Mouse (Mus musculus) neural tube, embryonic 12.5 days (tissue): ENCODE measurements around the gene Kif13a. TPM values are rescaled to one million over a fixed set of nuclear protein-coding genes. Genes with fewer than 3 reads are reported as not detected.

Experiments used
- ATAC-seq: fragments of 200-750 bp; cut with Nextera tagmentation; 2 replicates; pipeline ENCODE4 v1.8.0; 2017; ENCODE audit warnings: low read depth, mild to moderate bottlenecking, moderate TSS enrichment, moderate library complexity; ENCODE audit not compliant: low FRiP score
- H3K27ac ChIP-seq: fragments of 300-500 bp; sonication (generic); 2 replicates; pipeline ENCODE4 v1.5.1; 2016
- H3K27me3 ChIP-seq: fragments of 300-500 bp; sonication (generic); replicated peaks from 2 replicates; pipeline ENCODE4 v1.6.1; 2016; ENCODE audit warnings: mild to moderate bottlenecking
- H3K36me3 ChIP-seq: fragments of 300-500 bp; sonication (generic); 2 replicates; pipeline ENCODE4 v1.6.1; 2016; ENCODE audit warnings: mild to moderate bottlenecking
- H3K4me1 ChIP-seq: fragments of 300-500 bp; sonication (generic); 2 replicates; pipeline ENCODE4 v1.6.1; 2016
- H3K4me2 ChIP-seq: fragments of 300-500 bp; sonication (generic); replicated peaks from 2 replicates; pipeline ENCODE4 v1.6.1; 2016; ENCODE audit warnings: mild to moderate bottlenecking
- H3K4me3 ChIP-seq: fragments of 300-500 bp; sonication (generic); 2 replicates; pipeline ENCODE4 v1.5.1; 2016
- H3K9ac ChIP-seq: fragments of 300-500 bp; sonication (generic); 2 replicates; pipeline ENCODE4 v1.6.1; 2016; ENCODE audit warnings: mild to moderate bottlenecking
- H3K9me3 ChIP-seq: fragments of 300-500 bp; sonication (generic); 2 replicates; pipeline ENCODE4 v1.6.1; 2016; ENCODE audit warnings: mild to moderate bottlenecking
- WGBS: fragments of 180-500 bp; shearing (Covaris S2); methylation state at CpG from one replicate; pipeline ENCODE4 v1.1.7; 2016; 5-methylcytosine and 5-hydroxymethylcytosine counted together
- polyA plus RNA-seq: library from polyadenylated mRNA; unstranded; fragments of >200 nt; fragmentation: Nextera tagmentation; extraction: Ambion mirVana; gene quantifications from 2 replicates; pipeline ENCODE4 v1.2.1, GENCODE M21; 2016

Gene Kif13a
- polyA plus RNA-seq, 1 experiment from 2014 or later: 22.1 TPM

GRCm38 (mm10) chr13:46727837-46728268 is 201.8 kb downstream of the Kif13a start, which contains the start of gene Nup153:
Nup153 (minus strand) TSS chr13:46727940.
- peak within 1 kb of the TSS; percentile 74 for H3K4me2 ChIP-seq
- peak; percentile 95 for ATAC-seq
- WGBS: under 1% methylated on average over 51 of the region's 51 CpGs

GRCm38 (mm10) chr13:46727038-46727836 is 202.4 kb downstream of the Kif13a start:
- no peaks in the 10 kb centered on the region for H3K27me3 ChIP-seq
- WGBS: under 1% methylated on average over 85 of the region's 85 CpGs
- peak overlapping the region; percentile 96 for H3K9ac ChIP-seq
- H3K4me2 ChIP-seq: peak overlapping the region; percentile 74
- no peaks in the 10 kb centered on the region for H3K9me3 ChIP-seq
- H3K27ac ChIP-seq: peak overlapping the region; percentile 91
- peaks cover 6% of the 10 kb centered on the region for H3K4me1 ChIP-seq
- peak; percentile 89 for ATAC-seq
- peak overlapping the region; percentile 99 for H3K4me3 ChIP-seq
- H3K36me3 ChIP-seq: no peaks in the 10 kb centered on the region

More at GRCm38 (mm10) chr13:46727837-46728268, 201.8 kb downstream of the Kif13a start, which contains the start of gene Nup153:
- H3K27me3 ChIP-seq: no peaks in the 10 kb centered on the region
- H3K9ac ChIP-seq: peak within 1 kb of the TSS; percentile 96
- H3K9me3 ChIP-seq: no peaks in the 10 kb centered on the region
- peaks cover 6% of the 10 kb centered on the region for H3K4me1 ChIP-seq
- H3K4me3 ChIP-seq: peak within 1 kb of the TSS; percentile 99
- no peaks in the 10 kb centered on the region for H3K36me3 ChIP-seq
- H3K27ac ChIP-seq: peak within 1 kb of the TSS; percentile 91

- no peaks in the 10 kb centered on the region for H3K36me3 ChIP-seq
- no peak overlapping the region for H3K27ac ChIP-seq
- WGBS: 1% methylated on average over 30 of the region's 30 CpGs
- no peaks in the 10 kb centered on the region for H3K27me3 ChIP-seq
- peak overlapping the region; percentile 96 for H3K9ac ChIP-seq
- peak overlapping the region; percentile 74 for H3K4me2 ChIP-seq
- H3K4me3 ChIP-seq: peak overlapping the region; percentile 99
- H3K9me3 ChIP-seq: no peaks in the 10 kb centered on the region
- H3K4me1 ChIP-seq: peaks cover 6% of the 10 kb centered on the region
- ATAC-seq: no peak
These were observed 203.2 kb downstream of the Kif13a start for GRCm38 (mm10) chr13:46726288-46727037.

- no peak for ATAC-seq
- peaks cover 6% of the 10 kb centered on the region for H3K4me1 ChIP-seq
- 30% methylated on average over 2 of the region's 2 CpGs for WGBS
These were observed 204.4 kb downstream of the Kif13a start for GRCm38 (mm10) chr13:46725227-46725626.

GRCm38 (mm10) chr13:46724371-46724770 is 205.3 kb downstream of the Kif13a start:
- Histone ChIP-seq H3K36me3 (no peaks in the 10 kb centered on the region), H3K4me2 (no peak overlapping the region; the same call in 1 of the 2 replicates), H3K4me3 (no peak overlapping the region)

More at GRCm38 (mm10) chr13:46725227-46725626, 204.4 kb downstream of the Kif13a start:
- no peak overlapping the region for H3K27ac ChIP-seq
- no peak overlapping the region for H3K9ac ChIP-seq
- no peaks in the 10 kb centered on the region for H3K27me3 ChIP-seq
- no peak overlapping the region for H3K4me3 ChIP-seq
- no peaks in the 10 kb centered on the region for H3K36me3 ChIP-seq
- peak overlapping the region; percentile 41 for H3K4me2 ChIP-seq
- H3K9me3 ChIP-seq: no peaks in the 10 kb centered on the region

GRCm38 (mm10) chr13:46721009-46721408 is 208.7 kb downstream of the Kif13a start:
- Histone ChIP-seq H3K27me3 (no peaks in the 10 kb centered on the region), H3K4me2 (no peak overlapping the region), H3K9ac (no peak overlapping the region), H3K27ac (no peak overlapping the region), H3K36me3 (peaks cover 7% of the 10 kb centered on the region), H3K9me3 (no peaks in the 10 kb centered on the region), H3K4me1 (peaks cover 6% of the 10 kb centered on the region), H3K4me3 (no peak overlapping the region)
- ATAC-seq: no peak

More at GRCm38 (mm10) chr13:46724371-46724770, 205.3 kb downstream of the Kif13a start:
- Histone ChIP-seq H3K27me3 (no peaks in the 10 kb centered on the region), H3K9ac (no peak overlapping the region), H3K9me3 (no peaks in the 10 kb centered on the region), H3K4me1 (peaks cover 6% of the 10 kb centered on the region), H3K27ac (no peak overlapping the region)
- ATAC-seq: no peak

GRCm38 (mm10) chr13:46718893-46719400 is 210.7 kb downstream of the Kif13a start:
- H3K36me3 ChIP-seq: peaks cover 8% of the 10 kb centered on the region

GRCm38 (mm10) chr13:46715976-46716639 is 213.6 kb downstream of the Kif13a start:
- H3K9me3 ChIP-seq: no peaks in the 10 kb centered on the region
- H3K27me3 ChIP-seq: no peaks in the 10 kb centered on the region
- no peaks in the 10 kb centered on the region for H3K4me1 ChIP-seq
- ATAC-seq: no peak
- 72% methylated on average over 3 of the region's 3 CpGs for WGBS
- no peak overlapping the region for H3K4me3 ChIP-seq
- no peak overlapping the region for H3K9ac ChIP-seq
- no peak overlapping the region for H3K27ac ChIP-seq
- H3K4me2 ChIP-seq: no peak overlapping the region
- peaks cover 29% of the 10 kb centered on the region for H3K36me3 ChIP-seq

More at GRCm38 (mm10) chr13:46718893-46719400, 210.7 kb downstream of the Kif13a start:
- H3K27ac ChIP-seq: no peak overlapping the region
- WGBS: 82% methylated on average over 5 of the region's 5 CpGs
- H3K27me3 ChIP-seq: no peaks in the 10 kb centered on the region
- no peak for ATAC-seq
- no peak overlapping the region for H3K4me2 ChIP-seq
- no peaks in the 10 kb centered on the region for H3K9me3 ChIP-seq
- H3K4me1 ChIP-seq: no peaks in the 10 kb centered on the region
- no peak overlapping the region for H3K9ac ChIP-seq
- no peak overlapping the region for H3K4me3 ChIP-seq

- ATAC-seq: no peak
- no peak overlapping the region for H3K9ac ChIP-seq
- H3K4me3 ChIP-seq: no peak overlapping the region
- peaks cover 40% of the 10 kb centered on the region for H3K36me3 ChIP-seq
- H3K27ac ChIP-seq: no peak overlapping the region
- H3K27me3 ChIP-seq: no peaks in the 10 kb centered on the region
- H3K4me1 ChIP-seq: no peaks in the 10 kb centered on the region
- no peaks in the 10 kb centered on the region for H3K9me3 ChIP-seq
- WGBS: 94% methylated on average over 5 of the region's 5 CpGs
- H3K4me2 ChIP-seq: no peak overlapping the region
These were observed 216.2 kb downstream of the Kif13a start for GRCm38 (mm10) chr13:46713486-46713885.

- no peak overlapping the region for H3K4me3 ChIP-seq
- H3K27me3 ChIP-seq: no peaks in the 10 kb centered on the region
- no peak overlapping the region for H3K4me2 ChIP-seq
- peaks cover 22% of the 10 kb centered on the region for H3K36me3 ChIP-seq
- no peaks in the 10 kb centered on the region for H3K9me3 ChIP-seq
- ATAC-seq: no peak
- no peak overlapping the region for H3K9ac ChIP-seq
- H3K4me1 ChIP-seq: no peaks in the 10 kb centered on the region
- no peak overlapping the region for H3K27ac ChIP-seq
- WGBS: 85% methylated on average over 5 of the region's 5 CpGs
These were observed 226.5 kb downstream of the Kif13a start for GRCm38 (mm10) chr13:46703138-46703537.

GRCm38 (mm10) chr13:46701486-46701885 is 228.2 kb downstream of the Kif13a start:
- no peak for ATAC-seq
- no peak overlapping the region for H3K4me3 ChIP-seq
- no peak overlapping the region for H3K27ac ChIP-seq
- H3K9me3 ChIP-seq: no peaks in the 10 kb centered on the region
- H3K36me3 ChIP-seq: peaks cover 26% of the 10 kb centered on the region
- no peak overlapping the region for H3K4me2 ChIP-seq
- no peak overlapping the region for H3K9ac ChIP-seq
- no peaks in the 10 kb centered on the region for H3K27me3 ChIP-seq
- WGBS: 93% methylated on average over 2 of the region's 2 CpGs
- H3K4me1 ChIP-seq: no peaks in the 10 kb centered on the region
